Mouse (Mus musculus) hematopoietic stem cell, adult 5-6 weeks (primary cell): ENCODE results near the gene Lrrc49. TPM values are rescaled to one million over a fixed set of nuclear protein-coding genes. Genes with fewer than 3 reads are reported as not detected.

Experiments
- ATAC-seq, 2 experiments: fragments of 125-278 bp in 1 of 2; replicated peaks in 1 of 2; 2 replicates each; pipeline ENCODE4 v1.8.0; 2016 to 2017; ENCODE audit warnings: inconsistent platforms in 2 of 2, mild to moderate bottlenecking in 2 of 2, moderate number of reproducible peaks in 2 of 2, low read depth in 1 of 2, moderate TSS enrichment in 1 of 2; ENCODE audit not compliant: low FRiP score in 2 of 2, poor library complexity in 2 of 2, severe bottlenecking in 2 of 2, insufficient read depth in 1 of 2, low TSS enrichment in 1 of 2
- total RNA-seq: library from RNA; stranded (forward); fragments of 172-1452, 232-1000 nt; gene quantifications from 2 replicates; pipeline ENCODE4 v1.2.3, GENCODE M21; 2017

The Lrrc49 gene
- total RNA-seq, 1 experiment from 2014 or later = 35.5 TPM

GRCm38 (mm10) chr9:60687415-60687814 lies 543 bp downstream of the Lrrc49 start:
- ATAC-seq = peak; percentile 33 to 63; a peak in 3 of 4 replicates

GRCm38 (mm10) chr9:60682753-60683152 lies 5.2 kb downstream of the Lrrc49 start:
- no peak for ATAC-seq

GRCm38 (mm10) chr9:60681005-60681404 lies 7.0 kb downstream of the Lrrc49 start:
- no peak for ATAC-seq

DNA sequence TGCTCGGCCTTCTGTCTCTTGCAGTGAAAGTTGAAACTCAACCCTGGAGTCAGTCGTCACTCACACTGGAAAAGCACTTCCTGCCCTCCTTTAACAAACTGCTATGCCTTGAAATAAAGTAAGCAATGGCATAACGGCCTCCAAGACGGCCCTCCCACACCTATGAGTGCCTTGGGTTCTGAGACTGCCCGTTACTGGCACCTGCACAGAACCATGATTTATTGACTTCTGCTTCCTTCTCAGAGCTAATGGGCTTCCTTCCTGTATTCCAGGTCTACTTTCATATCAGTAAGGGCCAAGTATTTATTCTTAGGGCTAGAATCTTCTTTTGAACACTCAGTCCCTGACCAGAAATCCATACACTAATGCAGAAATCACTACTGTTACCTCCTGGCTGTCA lies 9.0 kb downstream of the Lrrc49 start:
- peak; percentile 72 to 77; a peak in 3 of 4 replicates for ATAC-seq

DNA sequence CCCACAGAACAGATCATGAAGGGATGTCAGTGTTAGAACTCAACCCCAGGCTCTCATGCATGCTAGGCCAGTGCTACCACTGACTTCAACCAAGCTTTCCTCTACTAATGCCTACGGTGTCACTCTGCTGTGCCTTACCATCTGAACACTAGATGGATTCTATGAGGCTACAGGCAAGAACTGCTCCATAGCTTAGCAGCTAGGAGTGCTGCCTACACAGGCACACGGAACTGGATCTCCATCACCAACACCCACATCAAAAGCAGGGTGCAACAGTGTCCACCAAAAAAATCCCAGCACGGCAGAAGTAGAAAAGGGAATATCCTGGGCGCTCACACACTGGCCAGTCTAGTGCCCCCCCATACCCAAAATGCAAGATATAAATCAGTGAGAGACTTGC lies 11.5 kb downstream of the Lrrc49 start:
- ATAC-seq = no peak

GRCm38 (mm10) chr9:60674780-60675179 lies 13.2 kb downstream of the Lrrc49 start:
- ATAC-seq = no peak

DNA sequence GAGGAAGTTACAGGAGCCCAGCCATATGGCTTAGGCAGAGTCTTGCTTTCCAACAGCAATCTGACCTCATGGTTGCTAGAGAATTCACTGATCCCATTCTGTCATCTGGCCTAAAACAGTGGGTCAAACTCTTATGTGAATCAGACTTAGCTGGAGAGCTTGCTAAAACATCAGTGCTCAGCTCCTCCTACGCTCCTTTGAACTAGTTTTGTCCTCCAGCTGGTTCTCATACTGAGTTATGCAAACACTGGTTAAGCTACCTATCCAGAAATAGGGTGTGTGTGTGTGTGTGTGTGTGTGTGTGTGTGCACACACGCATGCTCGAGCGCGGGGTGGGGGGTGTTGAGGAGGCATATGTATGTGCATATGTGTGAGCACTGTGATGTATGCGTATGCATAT lies 15.4 kb downstream of the Lrrc49 start:
- no peak for ATAC-seq

GRCm38 (mm10) chr9:60668886-60669285 lies 19.1 kb downstream of the Lrrc49 start:
- ATAC-seq = no peak

DNA sequence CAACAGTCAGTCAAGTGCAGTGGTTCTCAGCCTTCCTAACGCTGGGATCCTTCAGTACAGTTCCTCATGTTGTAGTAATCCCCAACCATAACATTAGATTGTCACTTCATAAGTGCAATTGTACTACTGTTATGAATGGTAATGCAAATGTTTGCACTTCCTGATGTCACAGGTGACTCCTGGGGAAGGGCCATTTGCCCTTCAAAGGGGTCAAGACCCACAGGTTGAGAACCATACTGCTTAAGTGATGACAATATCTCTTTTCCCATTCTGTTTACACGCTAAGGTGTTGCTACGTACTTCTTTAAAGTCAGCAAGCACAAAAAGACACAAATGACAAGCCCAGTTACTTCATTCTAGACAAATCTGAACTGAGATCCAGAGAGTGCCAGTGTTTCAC lies 22.4 kb downstream of the Lrrc49 start:
- no peak for ATAC-seq

DNA sequence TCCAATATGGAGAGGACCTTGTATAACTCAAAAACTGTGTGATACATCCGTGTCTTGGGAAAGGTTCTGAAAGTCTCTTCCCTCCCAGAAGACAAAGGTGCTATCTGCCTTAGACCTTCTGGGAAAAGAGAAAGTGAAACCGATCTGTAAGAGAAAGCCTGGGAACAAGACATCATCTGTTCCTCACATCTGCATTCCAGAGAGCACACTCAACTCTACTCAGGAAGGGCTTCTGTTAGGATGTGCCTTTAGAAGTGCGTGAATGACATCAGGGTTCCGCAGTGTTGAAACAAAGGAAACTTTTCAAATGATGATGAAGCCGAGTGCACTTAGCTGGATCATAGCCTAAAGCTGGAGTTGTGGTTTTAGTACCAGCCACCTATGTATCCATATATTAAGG lies 23.1 kb downstream of the Lrrc49 start:
- no peak for ATAC-seq

GRCm38 (mm10) chr9:60664385-60664784 lies 23.6 kb downstream of the Lrrc49 start:
- ATAC-seq = no peak

DNA sequence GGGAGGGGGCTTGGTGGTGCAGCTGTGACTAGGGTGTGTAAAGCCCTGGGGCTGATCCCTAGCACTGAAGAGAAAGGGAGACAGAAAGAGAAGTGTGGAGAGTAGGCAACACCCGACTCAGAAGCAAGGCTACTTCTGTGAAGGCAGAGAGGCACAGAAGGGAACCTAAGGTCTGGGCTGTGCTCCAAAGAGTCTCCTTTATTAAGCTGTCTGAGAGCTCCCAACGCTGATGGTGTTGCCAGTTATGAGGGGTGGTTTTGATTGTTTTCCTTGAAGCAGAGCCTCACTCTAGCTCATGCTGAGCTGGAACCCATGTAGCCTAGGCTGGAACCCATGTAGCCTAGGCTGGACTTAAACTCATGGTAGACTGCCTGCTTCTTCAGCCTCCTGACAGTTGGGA lies 25.0 kb downstream of the Lrrc49 start:
- no peak for ATAC-seq

DNA sequence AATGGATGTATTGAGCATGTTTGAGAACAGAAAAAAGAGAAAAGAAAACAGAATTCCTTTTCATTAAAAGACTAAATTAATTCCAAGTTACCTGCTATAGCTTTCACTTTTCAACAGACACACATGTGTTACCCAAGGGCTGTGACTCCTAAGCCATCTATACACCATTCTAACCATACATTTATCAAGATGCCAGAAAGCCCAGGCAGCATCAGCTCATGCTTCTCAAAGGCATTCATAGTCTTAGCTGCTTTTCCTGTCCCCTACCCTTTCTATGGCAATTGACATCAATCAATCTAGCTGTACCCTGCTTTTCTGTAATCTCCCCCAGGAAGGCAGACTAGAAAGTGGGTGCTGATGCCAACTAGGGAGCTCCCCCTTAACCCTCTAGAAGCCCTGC lies 34.4 kb downstream of the Lrrc49 start:
- no peak for ATAC-seq

- ATAC-seq = no peak
Observed at GRCm38 (mm10) chr9:60653137-60653536, 34.8 kb downstream of the Lrrc49 start.

GRCm38 (mm10) chr9:60650277-60650676 lies 37.7 kb downstream of the Lrrc49 start:
- ATAC-seq = no peak

DNA sequence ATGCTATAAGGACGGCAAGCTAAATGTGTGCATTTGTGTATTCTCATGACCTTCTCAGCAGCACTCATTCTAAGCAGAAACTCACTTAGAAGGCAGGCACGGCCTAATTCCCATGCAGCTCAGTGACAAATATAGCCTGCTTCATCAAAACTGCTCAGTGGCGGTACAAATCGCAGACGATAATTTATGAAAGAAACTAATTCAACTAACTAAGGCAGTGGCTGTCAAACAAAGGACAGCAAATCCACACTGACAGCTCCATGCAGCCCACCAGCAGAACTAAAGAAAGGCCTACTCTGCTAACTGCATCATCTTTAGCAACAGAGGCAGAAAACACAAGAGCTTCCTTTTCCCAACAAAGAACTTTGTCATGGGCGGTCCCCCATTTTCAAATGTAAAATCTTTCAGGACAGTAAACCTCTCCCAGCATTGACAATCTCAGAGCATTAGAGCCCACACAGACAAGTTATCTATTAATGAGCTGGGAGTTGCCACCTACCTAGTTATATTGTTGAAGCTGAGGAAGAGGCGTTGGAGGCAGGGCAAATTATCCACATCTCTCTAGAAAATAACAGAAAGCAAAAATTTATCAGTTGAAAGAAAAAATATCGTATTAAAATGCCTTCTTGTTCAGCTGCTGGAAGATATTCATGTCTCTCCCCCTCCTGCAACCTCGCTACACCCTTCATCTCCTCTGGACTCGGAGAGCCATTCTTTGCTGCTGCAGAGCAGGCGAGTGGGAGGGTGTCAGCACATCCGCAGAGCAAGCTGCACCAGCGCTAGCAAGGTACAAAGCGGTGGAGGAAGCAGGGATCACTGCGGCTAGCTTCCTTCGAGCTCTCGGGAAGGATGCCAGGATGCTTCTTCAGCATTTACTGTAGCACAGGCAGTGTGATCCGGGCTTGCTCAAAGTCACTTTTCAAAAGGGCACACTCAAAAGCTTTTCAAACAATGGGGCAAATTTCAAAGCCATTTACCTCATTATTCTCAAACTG lies 38.7 kb downstream of the Lrrc49 start:
- ATAC-seq = no peak

- ATAC-seq = no peak
Observed at GRCm38 (mm10) chr9:60633601-60634000, 54.4 kb downstream of the Lrrc49 start.

DNA sequence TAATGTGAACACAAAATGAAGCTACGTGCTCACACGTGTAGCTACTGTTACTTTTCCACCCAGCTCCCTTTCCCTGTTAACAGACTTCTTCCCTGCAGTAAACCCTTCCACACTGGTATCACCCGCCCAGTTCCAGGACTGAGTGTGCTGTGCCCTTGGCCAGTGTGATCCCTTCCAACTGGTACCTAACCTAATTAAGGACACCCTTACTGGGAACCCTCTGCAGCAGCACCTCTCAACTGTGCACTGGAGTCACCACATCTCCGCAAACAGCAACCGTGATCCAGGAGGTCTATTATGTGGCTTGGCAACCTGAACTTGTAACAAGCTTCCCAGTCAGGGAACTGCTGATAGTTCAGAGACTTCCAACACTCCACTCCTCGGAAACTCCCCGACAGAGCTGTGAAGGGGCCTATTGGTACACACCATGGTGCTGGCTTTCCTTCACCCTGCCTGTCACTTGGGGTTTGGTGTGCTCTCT lies 61.6 kb downstream of the Lrrc49 start:
- ATAC-seq = no peak

- peak; percentile 39 to 62; a peak in 2 of 4 replicates for ATAC-seq
Observed at GRCm38 (mm10) chr9:60625895-60626294, 62.1 kb downstream of the Lrrc49 start.
